Mouse (Mus musculus) lung, postnatal 14 days (tissue): Measurements from ENCODE around the gene Mtif3.

ENCODE experiments used
- DNase-seq: peaks from one replicate; pipeline ENCODE4 v3.0.0; 2021

Gene Mtif3

DNA sequence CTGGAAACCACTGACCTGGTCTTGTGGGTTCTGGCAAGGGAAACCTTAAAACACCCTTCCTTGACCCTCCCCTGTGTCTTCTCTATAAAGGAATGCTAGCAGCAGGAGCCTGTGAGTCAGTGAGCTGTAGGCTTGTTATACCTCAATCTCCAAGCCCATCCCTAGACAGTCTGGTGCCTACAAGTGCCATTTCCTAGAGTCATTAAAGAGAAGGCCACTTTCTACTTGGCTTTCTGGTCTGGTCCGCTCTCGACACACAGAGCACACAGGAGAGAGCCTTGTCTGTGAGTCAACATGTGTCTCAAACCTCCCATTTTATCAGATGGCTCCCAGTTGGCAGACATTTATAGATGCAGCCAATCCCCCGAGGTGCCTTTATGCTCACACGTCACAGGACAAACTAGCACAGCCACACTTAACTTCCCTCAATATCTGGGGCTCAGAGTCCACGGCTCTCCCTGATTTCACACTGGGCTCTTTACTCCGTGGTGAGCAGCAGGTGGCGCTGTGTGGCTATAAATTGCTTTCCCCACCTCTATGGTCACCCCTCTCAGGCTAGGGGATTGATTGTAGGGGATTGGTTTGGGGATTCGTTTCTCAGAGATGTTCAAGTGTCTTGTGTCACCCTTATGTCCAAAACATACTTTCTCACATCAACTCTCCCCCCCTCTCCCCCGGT lies 49.4 kb downstream of the Mtif3 start:
- DNase-seq, result peak; percentile 77

DNA sequence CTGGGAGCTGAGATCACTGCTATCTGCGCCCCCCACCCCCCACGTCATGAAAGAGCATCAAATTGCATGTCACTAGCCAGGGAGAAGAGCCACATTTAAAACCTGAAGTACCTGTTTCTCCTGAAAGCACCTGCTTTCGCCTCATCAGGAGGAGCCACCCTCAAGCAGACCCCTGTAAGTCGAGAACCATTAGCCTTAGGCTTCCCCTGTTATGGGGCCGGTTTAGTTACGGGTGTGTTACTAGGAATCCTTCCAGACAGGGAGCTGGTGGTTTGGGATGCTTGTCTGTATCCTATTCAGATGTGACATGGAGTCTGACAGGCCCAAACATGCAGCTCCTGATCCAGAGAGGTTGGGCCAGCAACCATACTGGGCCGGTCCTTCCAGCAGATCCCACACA lies 50.2 kb downstream of the Mtif3 start:
- no peak for DNase-seq

DNA sequence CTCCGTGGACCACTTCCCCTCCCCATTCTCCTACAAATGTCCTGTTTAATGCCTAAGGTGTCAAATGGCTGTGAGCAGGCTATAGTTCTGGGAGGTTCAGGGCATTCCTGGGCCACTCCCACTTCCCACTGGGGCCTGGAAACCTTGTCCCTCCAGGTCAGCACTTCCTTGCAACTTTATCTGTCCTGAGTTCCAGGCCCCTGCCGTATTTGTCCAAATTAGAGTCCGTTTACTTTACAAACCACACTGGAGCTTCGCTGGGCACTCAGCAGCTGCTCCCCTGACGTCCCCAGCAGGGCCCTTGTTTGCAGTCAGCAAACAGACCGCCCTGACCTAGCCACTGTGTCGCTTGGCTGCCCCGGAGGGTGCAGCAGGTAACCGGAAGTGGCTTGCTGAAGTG lies 51.4 kb downstream of the Mtif3 start:
- no peak for DNase-seq

DNA sequence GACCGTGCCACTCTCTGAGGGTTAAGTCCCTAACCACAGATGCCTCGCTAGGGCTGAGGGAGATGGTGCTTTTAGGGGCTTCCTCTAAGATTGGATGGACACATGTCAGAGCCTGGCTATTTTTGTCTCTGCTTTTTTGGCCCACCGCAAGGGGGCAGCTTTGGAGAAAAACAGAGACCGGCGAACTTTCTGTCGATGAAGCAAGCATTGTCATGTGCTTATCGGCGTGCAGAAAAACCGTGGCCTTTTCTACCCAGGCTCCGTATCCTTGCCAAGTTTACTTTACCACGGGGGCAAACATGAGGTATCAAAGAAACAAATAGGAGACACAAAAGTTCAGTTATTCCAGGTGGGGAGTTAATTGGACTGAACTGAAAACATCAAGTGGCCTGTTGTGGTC lies 55.0 kb downstream of the Mtif3 start:
- DNase-seq, result no peak

DNA sequence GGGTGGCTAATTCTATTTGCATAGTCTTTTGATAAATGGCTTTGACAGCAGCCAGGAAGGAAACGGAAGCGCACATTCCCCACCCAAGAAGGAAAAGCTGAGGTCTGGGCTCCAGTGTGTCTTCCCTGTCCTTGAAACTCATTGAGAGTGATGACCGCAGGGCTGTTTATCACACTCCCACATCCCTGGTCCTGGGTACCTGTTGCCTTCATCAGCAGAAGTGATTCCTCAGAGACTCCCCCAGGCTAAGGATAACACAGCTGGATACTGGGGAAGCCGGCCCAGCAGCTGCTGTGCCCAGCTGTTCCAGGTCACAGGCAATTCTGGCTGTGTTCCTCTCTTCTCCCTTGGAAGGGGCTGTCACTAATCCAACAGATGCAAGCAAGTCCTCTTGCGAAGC lies 56.1 kb downstream of the Mtif3 start:
- no peak for DNase-seq

DNA sequence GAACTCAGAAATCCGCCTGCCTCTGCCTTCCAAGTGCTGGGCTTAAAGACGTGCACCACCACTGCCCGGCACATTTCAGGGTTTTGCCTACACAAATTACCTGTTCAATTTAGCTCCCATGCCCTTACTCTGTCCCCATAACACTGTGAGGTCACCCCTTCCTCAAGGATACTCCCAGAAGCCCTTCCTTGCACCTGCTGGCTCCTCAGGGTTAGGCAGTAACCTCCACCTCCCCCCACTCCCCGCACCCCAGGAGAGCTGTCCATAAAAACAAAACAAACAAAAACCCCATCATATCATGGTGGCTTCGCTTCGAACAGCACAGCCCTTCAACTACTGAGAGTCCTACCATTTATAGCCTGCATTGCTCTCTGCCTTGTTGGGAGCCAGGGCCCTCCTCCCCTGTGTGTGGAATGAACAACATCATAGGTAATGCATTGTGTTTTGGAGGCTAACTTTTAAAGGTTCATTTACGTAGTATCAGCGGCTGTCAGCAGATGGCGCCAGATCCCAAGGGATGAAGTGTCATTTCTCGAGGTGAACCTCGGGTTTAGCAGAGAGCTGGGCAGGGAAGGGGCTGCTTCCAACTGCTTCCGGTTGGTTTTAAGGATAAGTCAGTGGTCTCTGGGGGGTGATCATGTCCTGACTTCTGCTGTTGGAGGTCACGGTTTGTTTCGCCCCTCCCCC lies 58.0 kb downstream of the Mtif3 start:
- peak; percentile 88 for DNase-seq

DNA sequence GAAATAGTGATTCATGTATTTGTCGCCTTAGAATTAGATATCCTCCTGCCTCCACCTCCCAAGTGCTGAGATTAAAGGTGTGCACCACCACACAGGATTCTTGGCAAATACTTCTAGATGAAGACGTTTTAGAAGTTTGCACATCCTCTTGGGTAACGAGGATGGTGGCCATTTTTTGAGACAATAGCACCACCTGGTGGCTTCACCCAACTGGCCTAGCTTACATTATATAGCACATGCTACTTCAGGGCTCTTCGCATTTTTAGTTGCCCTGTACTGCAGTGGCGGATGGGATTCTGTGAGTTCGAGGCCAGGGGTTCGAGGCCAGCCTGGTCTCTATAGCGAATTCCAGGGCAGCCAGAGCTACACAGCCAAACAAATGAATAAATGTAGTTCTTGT lies 59.2 kb downstream of the Mtif3 start:
- peak; percentile 90 for DNase-seq
